In genomic region chr9:110871030-110871429, GRCm38 (mm10) we compare ENCODE assay signal across 9 mouse cellular contexts. TPM values are rescaled to one million over a fixed set of nuclear protein-coding genes. Genes with fewer than 3 reads are reported as not detected.
DNase-seq lines count a peak whose midpoint lies in the region; ATAC-seq lines count a peak whose summit lies in the region.
"Had no signal": no experiment of that assay in that cellular context is flagged by ENCODE, and none has a peak within 500 bp of the region (broad histone marks: within the 10 kb centered on the region; RNA-seq: fewer than 3 reads in every experiment).

No protein-coding gene starts in this region.

- H3K4me3 ChIP-seq in forebrain, embryonic 10.5 days: no peak overlapping the region
- no peak overlapping the region for H3K4me3 ChIP-seq in forebrain, embryonic 15.5 days
- H3K4me3 ChIP-seq in limb, embryonic 11.5 days (ENCODE audit: low read depth, low read length): no peak overlapping the region

- no peaks in the 10 kb centered on the region for H3K9me3 ChIP-seq in forebrain, embryonic 10.5 days
- no peaks in the 10 kb centered on the region for H3K9me3 ChIP-seq in forebrain, embryonic 15.5 days
- no peaks in the 10 kb centered on the region for H3K9me3 ChIP-seq in limb, embryonic 11.5 days (ENCODE audit: control insufficient read depth, low read length)

- 22% methylated on average over 7 of the region's 7 CpGs for WGBS in forebrain, embryonic 10.5 days
- WGBS in forebrain, embryonic 15.5 days: 14% methylated on average over 7 of the region's 7 CpGs
- WGBS in limb, embryonic 11.5 days: 15% methylated on average over 7 of the region's 7 CpGs

- H3K36me3 ChIP-seq in forebrain, embryonic 10.5 days (replicated peaks): no peaks in the 10 kb centered on the region
- no peaks in the 10 kb centered on the region for H3K36me3 ChIP-seq in forebrain, embryonic 15.5 days
- H3K36me3 ChIP-seq in limb, embryonic 11.5 days (ENCODE audit: control insufficient read depth, insufficient read depth, low read length): no peaks in the 10 kb centered on the region

- peaks cover 52% of the 10 kb centered on the region for H3K27me3 ChIP-seq in forebrain, embryonic 10.5 days (ENCODE audit: poor library complexity, severe bottlenecking)
- peaks cover 7% of the 10 kb centered on the region; the same call in 1 of the 2 replicates for H3K27me3 ChIP-seq in forebrain, embryonic 15.5 days
- peaks cover 18% of the 10 kb centered on the region for H3K27me3 ChIP-seq in limb, embryonic 11.5 days (ENCODE audit: control insufficient read depth, insufficient read depth, low read length)

- DNase-seq in forebrain, embryonic 10.5 days (ENCODE audit: extremely low spot score, low spot score): peak; percentile 47
- DNase-seq in ovary, postnatal 36 days (ENCODE audit: low spot score): peak; percentile 38
- DNase-seq in ovary, postnatal 10 days (ENCODE audit: low spot score): no peak
- peak; percentile 43 to 66 for DNase-seq in cerebellum, adult 18-20 months
- DNase-seq in heart, postnatal 4 days: peak; percentile 69
- peak; percentile 76 for DNase-seq in limb, embryonic 11.5 days (ENCODE audit: low spot score)
- DNase-seq in retina, embryonic 14.5 days (ENCODE audit: low spot score): peak; percentile 80

- H3K27ac ChIP-seq in forebrain, embryonic 10.5 days: no peak overlapping the region
- H3K27ac ChIP-seq in forebrain, embryonic 15.5 days (replicated peaks): no peak overlapping the region
- H3K27ac ChIP-seq in limb, embryonic 11.5 days (replicated peaks; ENCODE audit: low read depth, low read length): no peak overlapping the region

- peaks cover 23% of the 10 kb centered on the region for H3K4me1 ChIP-seq in forebrain, embryonic 10.5 days
- peaks cover 20% of the 10 kb centered on the region for H3K4me1 ChIP-seq in forebrain, embryonic 15.5 days
- H3K4me1 ChIP-seq in limb, embryonic 11.5 days (ENCODE audit: control insufficient read depth, insufficient read depth, low read length): peaks cover 20% of the 10 kb centered on the region

- no peak for ATAC-seq in forebrain, embryonic 15.5 days (replicated peaks)
- ATAC-seq in limb, embryonic 11.5 days (ENCODE audit: insufficient number of reproducible peaks, low FRiP score, low TSS enrichment, low read depth): no peak

- no peak overlapping the region for H3K4me2 ChIP-seq in forebrain, embryonic 15.5 days (replicated peaks)
- H3K4me2 ChIP-seq in limb, embryonic 11.5 days (ENCODE audit: low read depth, severe bottlenecking): no peak overlapping the region

- no peak overlapping the region for H3K9ac ChIP-seq in forebrain, embryonic 15.5 days (replicated peaks)
- no peak overlapping the region for H3K9ac ChIP-seq in limb, embryonic 11.5 days (ENCODE audit: low read length)

RNA-seq across cellular contexts. Expression of gene Als2cl, which starts 8.6 kb away (rescaled TPM):
- polyA plus RNA-seq in forebrain, embryonic 10.5 days (2016; fragmentation: Nextera tagmentation; extraction: Ambion mirVana): 0.90 and 0.97 TPM in 2 replicates
- polyA plus RNA-seq in forebrain, embryonic 15.5 days (2015; fragmentation: Nextera tagmentation; extraction: Ambion mirVana): 0.60 and 0.74 TPM in 2 replicates
- 10 to 100 TPM; 14.4 to 16.3 TPM for total RNA-seq in heart, postnatal 4 days (2021)
- 1.4 and 1.5 TPM in 2 replicates for polyA plus RNA-seq in limb, embryonic 11.5 days (2014; fragmentation: Nextera tagmentation; extraction: Ambion mirVana)

RNA-seq across cellular contexts. Expression of gene Tmie, which starts 8.9 kb away (rescaled TPM):
- polyA plus RNA-seq in forebrain, embryonic 10.5 days (2016; fragmentation: Nextera tagmentation; extraction: Ambion mirVana): 0.14 and 0.26 TPM in 2 replicates
- 0.92 and 1.2 TPM in 2 replicates for polyA plus RNA-seq in forebrain, embryonic 15.5 days (2015; fragmentation: Nextera tagmentation; extraction: Ambion mirVana)
- total RNA-seq in heart, postnatal 4 days (2021): under 1 TPM; 0.43 to 0.45 TPM
- 0.23 and 0.52 TPM in 2 replicates for polyA plus RNA-seq in limb, embryonic 11.5 days (2014; fragmentation: Nextera tagmentation; extraction: Ambion mirVana)

RNA-seq across cellular contexts. Expression of gene Prss50, which starts 13.3 kb away (rescaled TPM):
- polyA plus RNA-seq in forebrain, embryonic 10.5 days (2016; fragmentation: Nextera tagmentation; extraction: Ambion mirVana): 0.76 and 1.1 TPM in 2 replicates
- 0.15 and 0.20 TPM in 2 replicates for polyA plus RNA-seq in forebrain, embryonic 15.5 days (2015; fragmentation: Nextera tagmentation; extraction: Ambion mirVana)
- total RNA-seq in heart, postnatal 4 days (2021): not detected
- 0.51 and 0.69 TPM in 2 replicates for polyA plus RNA-seq in limb, embryonic 11.5 days (2014; fragmentation: Nextera tagmentation; extraction: Ambion mirVana)
- polyA plus RNA-seq: heart, embryonic 16.5 days had no signal

RNA-seq across cellular contexts. Expression of gene Prss46, which starts 26.7 kb away (rescaled TPM):
- not detected in 2 replicates for polyA plus RNA-seq in forebrain, embryonic 10.5 days (2016; fragmentation: Nextera tagmentation; extraction: Ambion mirVana)
- polyA plus RNA-seq in forebrain, embryonic 15.5 days (2015; fragmentation: Nextera tagmentation; extraction: Ambion mirVana): not detected in 2 replicates
- not detected for total RNA-seq in heart, postnatal 4 days (2021)
- not detected in 2 replicates for polyA plus RNA-seq in limb, embryonic 11.5 days (2014; fragmentation: Nextera tagmentation; extraction: Ambion mirVana)
- polyA plus RNA-seq: heart, embryonic 16.5 days had no signal

RNA-seq across cellular contexts. Expression of gene Prss45, which starts 36.6 kb away (rescaled TPM):
- not detected in 2 replicates for polyA plus RNA-seq in forebrain, embryonic 10.5 days (2016; fragmentation: Nextera tagmentation; extraction: Ambion mirVana)
- 0.20 TPM in 1 of 2 replicates, not detected in the other for polyA plus RNA-seq in forebrain, embryonic 15.5 days (2015; fragmentation: Nextera tagmentation; extraction: Ambion mirVana)
- under 1 TPM in 1 of 2 experiments, not detected in 1; 0.45 TPM for total RNA-seq in heart, postnatal 4 days (2021)
- polyA plus RNA-seq in limb, embryonic 11.5 days (2014; fragmentation: Nextera tagmentation; extraction: Ambion mirVana): not detected in 2 replicates
